Mouse (Mus musculus) liver, embryonic 16.5 days (tissue): ENCODE measurements at regions not wholly inside any gene's neighbourhood (a gene's known extent, or its start where the extent isn't known, plus 50 kb on each side); places are given as distances from the start of the nearest gene placed in this dataset.

Experiments
- ATAC-seq: fragments of 200-750 bp; cut with Nextera tagmentation; 2 replicates; pipeline ENCODE4 v1.8.0; 2017; ENCODE audit warnings: low read depth, mild to moderate bottlenecking, moderate number of reproducible peaks, moderate library complexity
- H3K27ac ChIP-seq: fragments of 300-500 bp; sonication (generic); 2 replicates; pipeline ENCODE4 v1.5.1; 2014; ENCODE audit warnings: mild to moderate bottlenecking, low read length
- H3K27me3 ChIP-seq: fragments of 300-500 bp; sonication (generic); 2 replicates; pipeline ENCODE4 v1.6.1; 2014; ENCODE audit warnings: low read depth, low read length, mixed read lengths; ENCODE audit not compliant: control insufficient read depth, insufficient read depth
- H3K36me3 ChIP-seq: fragments of 300-500 bp; sonication (generic); 2 replicates; pipeline ENCODE4 v1.6.1; 2014; ENCODE audit warnings: mild to moderate bottlenecking; ENCODE audit not compliant: control insufficient read depth, insufficient read depth
- H3K4me1 ChIP-seq: fragments of 300-500 bp; sonication (generic); 2 replicates; pipeline ENCODE4 v1.6.1; 2014; ENCODE audit warnings: low read depth, low read length, mixed read lengths; ENCODE audit not compliant: control insufficient read depth
- H3K4me2 ChIP-seq: fragments of 300-500 bp; sonication (generic); 2 replicates; pipeline ENCODE4 v1.6.1; 2014; ENCODE audit warnings: low read depth, low read length, mixed read lengths
- H3K4me3 ChIP-seq: fragments of 300-500 bp; sonication (generic); 2 replicates; pipeline ENCODE4 v1.5.1; 2014; ENCODE audit warnings: low read depth, mild to moderate bottlenecking, low read length
- H3K9ac ChIP-seq: fragments of 300-500 bp; sonication (generic); 2 replicates; pipeline ENCODE4 v1.6.1; 2014; ENCODE audit warnings: low read depth, low read length
- H3K9me3 ChIP-seq: fragments of 300-500 bp; sonication (generic); replicated peaks from 2 replicates; pipeline ENCODE4 v1.6.1; 2016; ENCODE audit warnings: low read length; ENCODE audit not compliant: control insufficient read depth
- WGBS: fragments of 180-500 bp; shearing (Covaris S2); extraction: QIAGEN DNeasy Blood & Tissue Kit; methylation state at CpG from one replicate; pipeline ENCODE4 v1.1.7; 2014; ENCODE audit not compliant: insufficient replicate concordance; 5-methylcytosine and 5-hydroxymethylcytosine counted together

GRCm38 (mm10) chr9:116296349-116296748 lies 121.2 kb upstream of the Tgfbr2 start:
- Histone ChIP-seq H3K9ac (no peak overlapping the region), H3K27me3 (no peaks in the 10 kb centered on the region), H3K4me1 (no peaks in the 10 kb centered on the region), H3K9me3 (no peaks in the 10 kb centered on the region), H3K27ac (no peak overlapping the region), H3K4me3 (no peak overlapping the region), H3K36me3 (no peaks in the 10 kb centered on the region), H3K4me2 (no peak overlapping the region)
- ATAC-seq = no peak
- 66% methylated on average over 7 of the region's 7 CpGs for WGBS

GRCm38 (mm10) chr9:116294073-116294472 lies 118.9 kb upstream of the Tgfbr2 start:
- no peak overlapping the region for H3K27ac ChIP-seq
- H3K4me2 ChIP-seq = no peak overlapping the region
- no peak for ATAC-seq
- H3K9me3 ChIP-seq = no peaks in the 10 kb centered on the region
- H3K9ac ChIP-seq = no peak overlapping the region
- no peak overlapping the region for H3K4me3 ChIP-seq
- H3K4me1 ChIP-seq = no peaks in the 10 kb centered on the region
- H3K36me3 ChIP-seq = no peaks in the 10 kb centered on the region
- 22% methylated on average over 3 of the region's 3 CpGs for WGBS
- no peaks in the 10 kb centered on the region for H3K27me3 ChIP-seq

DNA sequence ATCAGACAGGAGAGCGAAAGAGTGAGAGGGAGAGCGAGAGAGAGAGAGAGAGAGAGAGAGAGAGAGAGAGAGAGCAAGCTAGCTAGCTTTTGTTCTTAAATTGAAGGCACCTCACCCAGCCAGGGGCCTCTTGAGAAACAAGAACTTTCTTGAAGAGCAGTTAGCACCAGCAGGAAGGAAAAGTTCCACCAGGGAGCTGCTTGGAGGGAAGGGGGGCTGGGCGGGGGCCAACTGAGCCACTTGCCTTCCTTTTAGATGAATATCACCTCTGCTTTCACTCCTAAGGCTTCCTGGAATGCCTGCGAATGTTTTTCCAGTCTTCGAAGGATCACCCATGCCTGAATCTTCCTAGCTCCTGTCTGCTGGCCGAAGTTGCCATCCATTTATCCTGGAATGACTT lies 118.0 kb upstream of the Tgfbr2 start:
- Histone ChIP-seq H3K9ac (no peak overlapping the region), H3K4me3 (no peak overlapping the region), H3K27me3 (no peaks in the 10 kb centered on the region), H3K9me3 (no peaks in the 10 kb centered on the region), H3K4me2 (no peak overlapping the region), H3K27ac (no peak overlapping the region), H3K4me1 (no peaks in the 10 kb centered on the region), H3K36me3 (no peaks in the 10 kb centered on the region)
- WGBS = 53% methylated on average over 6 of the region's 6 CpGs
- ATAC-seq = no peak

DNA sequence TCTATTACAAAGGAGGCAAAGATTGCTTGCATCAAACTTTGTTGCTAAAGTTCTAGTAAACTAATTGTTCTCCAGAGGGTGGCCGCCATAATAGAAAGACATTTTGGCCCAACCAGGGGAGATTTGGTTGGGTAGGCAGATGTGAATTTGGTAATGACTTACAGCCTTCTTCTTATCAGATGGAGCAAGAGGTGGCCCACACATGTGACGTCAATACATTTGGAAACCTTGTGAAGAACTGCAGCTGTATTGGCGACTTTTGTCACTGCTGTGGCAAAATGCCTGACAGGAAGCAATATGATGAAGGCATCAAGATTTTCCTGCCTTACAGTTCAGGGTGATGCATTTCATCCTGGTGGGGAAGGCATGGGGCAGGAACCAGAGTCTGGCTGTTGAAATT lies 116.5 kb upstream of the Tgfbr2 start:
- ATAC-seq = no peak
- Histone ChIP-seq H3K4me1 (no peaks in the 10 kb centered on the region), H3K9ac (no peak overlapping the region), H3K4me3 (no peak overlapping the region), H3K4me2 (no peak overlapping the region), H3K9me3 (no peaks in the 10 kb centered on the region; the same call in 1 of the 2 replicates), H3K36me3 (no peaks in the 10 kb centered on the region), H3K27ac (no peak overlapping the region), H3K27me3 (no peaks in the 10 kb centered on the region)
- 49% methylated on average over 3 of the region's 3 CpGs for WGBS

- no peaks in the 10 kb centered on the region for H3K4me1 ChIP-seq
- no peaks in the 10 kb centered on the region for H3K36me3 ChIP-seq
- no peak overlapping the region for H3K4me2 ChIP-seq
- no peaks in the 10 kb centered on the region for H3K27me3 ChIP-seq
- WGBS = 72% methylated on average over 1 of the region's 1 CpGs
- H3K9ac ChIP-seq = no peak overlapping the region
- H3K27ac ChIP-seq = no peak overlapping the region
- no peaks in the 10 kb centered on the region; the same call in 1 of the 2 replicates for H3K9me3 ChIP-seq
- H3K4me3 ChIP-seq = no peak overlapping the region
- ATAC-seq = no peak
Observed at GRCm38 (mm10) chr9:116290896-116291295, 115.7 kb upstream of the Tgfbr2 start.

DNA sequence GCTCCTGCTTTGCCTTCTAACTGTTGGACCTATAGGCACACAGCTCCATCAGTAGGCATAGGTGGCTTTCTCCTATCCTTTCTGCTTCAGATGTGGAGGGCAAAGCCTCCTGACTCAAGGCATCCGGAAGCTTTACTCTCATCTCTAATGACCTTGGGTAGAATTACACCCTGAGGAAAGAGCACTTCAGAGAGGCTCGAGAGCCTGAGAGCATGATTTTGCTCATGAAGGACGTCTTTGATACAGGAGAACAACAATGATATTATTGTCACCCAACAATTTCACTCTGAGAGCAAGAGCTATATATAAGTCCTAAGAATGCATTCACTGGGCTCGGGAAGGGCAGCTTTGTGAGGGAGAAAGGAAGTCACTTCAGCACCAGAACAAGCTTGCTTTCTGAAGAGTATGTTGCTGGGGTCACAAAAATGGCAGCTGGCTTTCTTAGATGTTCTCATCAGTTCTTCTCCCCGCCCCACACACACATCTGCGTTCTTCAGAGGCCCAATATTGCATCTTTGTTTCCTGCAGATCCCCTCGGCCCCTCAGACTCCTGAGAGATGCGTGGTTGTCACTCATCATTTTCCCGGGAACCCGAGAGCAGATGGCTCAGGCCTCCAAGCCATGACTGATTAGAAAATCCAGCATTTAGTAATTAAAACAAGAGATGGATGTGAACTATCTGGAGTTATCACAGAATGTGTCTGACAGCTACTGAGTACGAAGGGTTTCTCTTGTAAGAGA lies 110.7 kb upstream of the Tgfbr2 start:
- Histone ChIP-seq H3K4me3 (no peak overlapping the region), H3K4me2 (no peak overlapping the region), H3K27me3 (no peaks in the 10 kb centered on the region), H3K36me3 (no peaks in the 10 kb centered on the region), H3K4me1 (no peaks in the 10 kb centered on the region), H3K9me3 (no peaks in the 10 kb centered on the region; the same call in 1 of the 2 replicates), H3K27ac (no peak overlapping the region), H3K9ac (no peak overlapping the region)
- WGBS = 60% methylated on average over 11 of the region's 11 CpGs
- no peak for ATAC-seq

DNA sequence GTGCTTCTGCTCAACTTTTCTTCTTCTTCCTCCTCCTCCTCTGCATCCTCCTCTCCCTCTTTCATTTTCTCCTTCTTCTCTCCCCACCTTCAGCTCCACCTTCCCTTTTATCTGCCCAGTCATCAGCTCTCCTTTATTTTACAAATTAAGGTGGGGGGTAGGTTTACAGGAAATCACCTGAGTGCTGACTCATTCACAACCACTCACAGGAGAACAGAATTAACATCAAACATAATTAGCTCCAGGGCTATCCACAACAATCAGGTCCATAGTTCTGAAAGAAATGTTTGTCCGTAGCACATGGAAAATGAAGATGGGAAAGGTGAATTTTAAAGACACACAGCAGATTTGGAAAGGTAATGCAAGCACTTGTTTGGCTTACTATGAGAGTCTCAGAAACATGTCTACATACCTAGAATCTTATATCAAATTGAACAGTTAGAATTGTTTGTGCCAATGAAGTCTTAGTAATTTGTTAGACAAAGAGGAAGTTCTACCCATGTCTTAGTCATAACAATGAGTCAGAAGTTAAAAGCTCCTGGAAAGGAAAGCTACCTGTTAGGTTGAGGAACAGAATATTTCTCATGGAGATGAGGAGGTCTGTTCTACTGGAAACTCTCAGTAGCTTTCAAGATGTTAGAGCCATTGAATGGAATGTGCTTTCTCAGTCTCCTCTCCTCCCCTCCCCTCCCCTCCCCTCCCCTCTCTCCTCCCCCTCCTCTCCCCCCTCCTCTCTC lies 108.8 kb upstream of the Tgfbr2 start:
- H3K27ac ChIP-seq = no peak overlapping the region
- no peak for ATAC-seq
- 70% methylated on average over 1 of the region's 1 CpGs for WGBS

DNA sequence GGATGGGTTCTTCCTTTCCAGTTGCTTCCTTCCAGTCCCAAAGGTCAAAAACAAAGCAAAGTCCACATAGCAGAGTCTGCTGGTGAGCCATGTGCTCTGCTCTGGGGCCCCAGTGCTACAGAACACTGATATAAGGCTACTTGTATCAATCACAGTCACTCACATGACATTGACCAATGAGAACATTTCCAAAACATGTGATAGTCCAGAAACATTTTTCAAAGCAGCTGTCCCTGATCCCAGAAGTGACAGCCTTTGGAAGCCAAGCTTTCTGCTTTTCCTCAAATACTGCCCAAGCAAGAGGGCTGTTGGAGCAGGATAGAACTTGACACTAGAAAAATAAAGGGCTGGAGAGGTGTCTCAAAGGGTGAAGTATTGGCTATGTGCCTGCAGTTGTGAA lies 106.5 kb upstream of the Tgfbr2 start:
- Histone ChIP-seq H3K27me3 (no peaks in the 10 kb centered on the region), H3K9ac (no peak overlapping the region), H3K4me2 (no peak overlapping the region), H3K36me3 (no peaks in the 10 kb centered on the region), H3K27ac (no peak overlapping the region), H3K4me3 (no peak overlapping the region), H3K4me1 (no peaks in the 10 kb centered on the region), H3K9me3 (no peaks in the 10 kb centered on the region)
- ATAC-seq = no peak

More for the DNA sequence above, 108.8 kb upstream of the Tgfbr2 start:
- no peak overlapping the region for H3K9ac ChIP-seq
- H3K27me3 ChIP-seq = no peaks in the 10 kb centered on the region
- H3K4me2 ChIP-seq = no peak overlapping the region
- no peaks in the 10 kb centered on the region; the same call in 1 of the 2 replicates for H3K9me3 ChIP-seq
- H3K36me3 ChIP-seq = no peaks in the 10 kb centered on the region
- no peak overlapping the region for H3K4me3 ChIP-seq
- no peaks in the 10 kb centered on the region for H3K4me1 ChIP-seq

DNA sequence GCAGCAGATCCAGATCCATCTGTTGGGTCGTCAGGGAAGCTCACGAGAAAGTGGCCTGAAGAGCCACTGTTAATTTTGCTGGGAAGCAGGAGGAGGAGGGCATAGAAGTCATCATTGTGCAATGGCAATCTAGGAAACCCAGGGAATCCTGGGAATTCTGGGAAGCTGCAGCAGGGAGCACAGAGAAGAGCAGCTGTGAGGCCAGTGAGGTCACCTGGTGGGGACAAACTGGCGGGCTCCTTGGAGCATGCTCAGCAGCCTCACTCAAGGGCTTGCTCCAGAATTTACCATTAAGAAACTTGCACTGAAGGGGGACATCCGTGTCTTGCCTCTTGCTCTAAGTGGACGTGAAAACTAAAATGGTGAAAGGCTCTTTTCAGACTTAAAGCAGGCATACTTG lies 105.0 kb upstream of the Tgfbr2 start:
- WGBS = 64% methylated on average over 5 of the region's 5 CpGs
- Histone ChIP-seq H3K9ac (no peak overlapping the region), H3K9me3 (no peaks in the 10 kb centered on the region), H3K4me2 (no peak overlapping the region), H3K4me3 (no peak overlapping the region), H3K27ac (no peak overlapping the region), H3K36me3 (no peaks in the 10 kb centered on the region), H3K27me3 (no peaks in the 10 kb centered on the region), H3K4me1 (no peaks in the 10 kb centered on the region)
- ATAC-seq = no peak
